Mouse (Mus musculus) neural tube, embryonic 12.5 days (tissue): ENCODE results near the gene Actrt2. TPM values are rescaled to one million over a fixed set of nuclear protein-coding genes. Genes with fewer than 3 reads are reported as not detected.
A peak's percentile ranks its signal among the peaks of the same experiment; 100 is the strongest.

ENCODE experiments used
- ATAC-seq: fragments of 200-750 bp; cut with Nextera tagmentation; 2 replicates; pipeline ENCODE4 v1.8.0; 2017; ENCODE audit warnings: low read depth, mild to moderate bottlenecking, moderate TSS enrichment, moderate library complexity; ENCODE audit not compliant: low FRiP score
- H3K27ac ChIP-seq: fragments of 300-500 bp; sonication (generic); 2 replicates; pipeline ENCODE4 v1.5.1; 2016
- H3K27me3 ChIP-seq: fragments of 300-500 bp; sonication (generic); replicated peaks from 2 replicates; pipeline ENCODE4 v1.6.1; 2016; ENCODE audit warnings: mild to moderate bottlenecking
- H3K36me3 ChIP-seq: fragments of 300-500 bp; sonication (generic); 2 replicates; pipeline ENCODE4 v1.6.1; 2016; ENCODE audit warnings: mild to moderate bottlenecking
- H3K4me1 ChIP-seq: fragments of 300-500 bp; sonication (generic); 2 replicates; pipeline ENCODE4 v1.6.1; 2016
- H3K4me2 ChIP-seq: fragments of 300-500 bp; sonication (generic); replicated peaks from 2 replicates; pipeline ENCODE4 v1.6.1; 2016; ENCODE audit warnings: mild to moderate bottlenecking
- H3K4me3 ChIP-seq: fragments of 300-500 bp; sonication (generic); 2 replicates; pipeline ENCODE4 v1.5.1; 2016
- H3K9ac ChIP-seq: fragments of 300-500 bp; sonication (generic); 2 replicates; pipeline ENCODE4 v1.6.1; 2016; ENCODE audit warnings: mild to moderate bottlenecking
- H3K9me3 ChIP-seq: fragments of 300-500 bp; sonication (generic); 2 replicates; pipeline ENCODE4 v1.6.1; 2016; ENCODE audit warnings: mild to moderate bottlenecking
- WGBS: fragments of 180-500 bp; shearing (Covaris S2); methylation state at CpG from one replicate; pipeline ENCODE4 v1.1.7; 2016; 5-methylcytosine and 5-hydroxymethylcytosine counted together
- polyA plus RNA-seq: library from polyadenylated mRNA; unstranded; fragments of >200 nt; fragmentation: Nextera tagmentation; extraction: Ambion mirVana; gene quantifications from 2 replicates; pipeline ENCODE4 v1.2.1, GENCODE M21; 2016

Actrt2 gene
- polyA plus RNA-seq, 1 experiment from 2014 or later: not detected

- Histone ChIP-seq H3K4me1 (peaks cover 18% of the 10 kb centered on the region; the same call in 1 of the 2 replicates), H3K4me2 (peak overlapping the region; percentile 43), H3K9ac (no peak overlapping the region), H3K27ac (no peak overlapping the region), H3K4me3 (no peak overlapping the region), H3K27me3 (peaks cover 31% of the 10 kb centered on the region), H3K36me3 (no peaks in the 10 kb centered on the region), H3K9me3 (no peaks in the 10 kb centered on the region)
- 62% methylated on average over 10 of the region's 10 CpGs for WGBS
- peak; percentile 61; the same call in 1 of the 2 replicates for ATAC-seq
These were observed 7.9 kb upstream of the Actrt2 start for GRCm38 (mm10) chr4:154675441-154676000.

GRCm38 (mm10) chr4:154674966-154675365 is 7.3 kb upstream of the Actrt2 start:
- ATAC-seq: no peak; the same call in 1 of the 2 replicates
- peaks cover 18% of the 10 kb centered on the region; the same call in 1 of the 2 replicates for H3K4me1 ChIP-seq
- 29% methylated on average over 15 of the region's 15 CpGs for WGBS
- H3K4me2 ChIP-seq: peak overlapping the region; percentile 43
- no peak overlapping the region for H3K9ac ChIP-seq
- H3K36me3 ChIP-seq: no peaks in the 10 kb centered on the region
- no peak overlapping the region for H3K4me3 ChIP-seq
- H3K27ac ChIP-seq: no peak overlapping the region
- no peaks in the 10 kb centered on the region for H3K9me3 ChIP-seq
- peaks cover 31% of the 10 kb centered on the region for H3K27me3 ChIP-seq

- no peak overlapping the region for H3K27ac ChIP-seq
- no peaks in the 10 kb centered on the region for H3K36me3 ChIP-seq
- WGBS: 5% methylated on average over 12 of the region's 12 CpGs
- no peak overlapping the region for H3K4me3 ChIP-seq
- no peaks in the 10 kb centered on the region for H3K9me3 ChIP-seq
- peaks cover 31% of the 10 kb centered on the region for H3K27me3 ChIP-seq
- no peak for ATAC-seq
- peak overlapping the region; percentile 43 for H3K4me2 ChIP-seq
- peaks cover 18% of the 10 kb centered on the region; the same call in 1 of the 2 replicates for H3K4me1 ChIP-seq
- no peak overlapping the region for H3K9ac ChIP-seq
These were observed 6.9 kb upstream of the Actrt2 start for GRCm38 (mm10) chr4:154674541-154674940.

GRCm38 (mm10) chr4:154673986-154674385 is 6.3 kb upstream of the Actrt2 start:
- Histone ChIP-seq H3K4me2 (no peak overlapping the region), H3K27me3 (peaks cover 31% of the 10 kb centered on the region), H3K27ac (no peak overlapping the region), H3K9me3 (no peaks in the 10 kb centered on the region), H3K9ac (no peak overlapping the region), H3K4me3 (no peak overlapping the region), H3K36me3 (no peaks in the 10 kb centered on the region), H3K4me1 (peaks cover 18% of the 10 kb centered on the region; the same call in 1 of the 2 replicates)
- no peak for ATAC-seq
- WGBS: 73% methylated on average over 4 of the region's 4 CpGs

- 65% methylated on average over 1 of the region's 1 CpGs for WGBS
- H3K9me3 ChIP-seq: no peaks in the 10 kb centered on the region
These were observed 4.4 kb upstream of the Actrt2 start for GRCm38 (mm10) chr4:154672027-154672426.

GRCm38 (mm10) chr4:154671232-154671912 is 3.7 kb upstream of the Actrt2 start:
- no peak overlapping the region for H3K4me3 ChIP-seq
- H3K9me3 ChIP-seq: no peaks in the 10 kb centered on the region
- no peak overlapping the region for H3K4me2 ChIP-seq
- WGBS: 59% methylated on average over 8 of the region's 8 CpGs
- peaks cover 22% of the 10 kb centered on the region for H3K27me3 ChIP-seq
- H3K4me1 ChIP-seq: peaks cover 18% of the 10 kb centered on the region; the same call in 1 of the 2 replicates
- H3K27ac ChIP-seq: no peak overlapping the region
- no peak for ATAC-seq
- no peak overlapping the region for H3K9ac ChIP-seq
- no peaks in the 10 kb centered on the region for H3K36me3 ChIP-seq

More at GRCm38 (mm10) chr4:154672027-154672426, 4.4 kb upstream of the Actrt2 start:
- Histone ChIP-seq H3K4me1 (peaks cover 18% of the 10 kb centered on the region; the same call in 1 of the 2 replicates), H3K36me3 (no peaks in the 10 kb centered on the region), H3K4me2 (no peak overlapping the region), H3K4me3 (no peak overlapping the region), H3K27ac (no peak overlapping the region), H3K9ac (no peak overlapping the region), H3K27me3 (peaks cover 22% of the 10 kb centered on the region)
- no peak for ATAC-seq

GRCm38 (mm10) chr4:154662681-154663215 is 4.9 kb downstream of the Actrt2 start:
- no peak for ATAC-seq
- Histone ChIP-seq H3K9me3 (no peaks in the 10 kb centered on the region), H3K4me3 (no peak overlapping the region), H3K36me3 (no peaks in the 10 kb centered on the region), H3K9ac (no peak overlapping the region), H3K27ac (no peak overlapping the region), H3K4me2 (no peak overlapping the region), H3K27me3 (peaks cover 12% of the 10 kb centered on the region), H3K4me1 (peaks cover 6% of the 10 kb centered on the region; the same call in 1 of the 2 replicates)
- WGBS: 68% methylated on average over 12 of the region's 12 CpGs

GRCm38 (mm10) chr4:154661256-154661655 is 6.4 kb downstream of the Actrt2 start:
- WGBS: 36% methylated on average over 6 of the region's 6 CpGs
- Histone ChIP-seq H3K4me1 (peaks cover 6% of the 10 kb centered on the region; the same call in 1 of the 2 replicates), H3K9me3 (no peaks in the 10 kb centered on the region)

GRCm38 (mm10) chr4:154660025-154660424 is 7.6 kb downstream of the Actrt2 start:
- Histone ChIP-seq H3K9me3 (no peaks in the 10 kb centered on the region), H3K27ac (no peak overlapping the region), H3K27me3 (0 out of 2 replicates have a peak, but pooled peaks cover 10% of the 10 kb centered on the region), H3K9ac (no peak overlapping the region), H3K4me3 (no peak overlapping the region), H3K36me3 (no peaks in the 10 kb centered on the region), H3K4me2 (no peak overlapping the region), H3K4me1 (peaks cover 6% of the 10 kb centered on the region; the same call in 1 of the 2 replicates)
- no peak for ATAC-seq

More at GRCm38 (mm10) chr4:154661256-154661655, 6.4 kb downstream of the Actrt2 start:
- no peak overlapping the region for H3K4me2 ChIP-seq
- H3K4me3 ChIP-seq: no peak overlapping the region
- no peak for ATAC-seq
- 0 out of 2 replicates have a peak, but pooled peaks cover 10% of the 10 kb centered on the region for H3K27me3 ChIP-seq
- H3K9ac ChIP-seq: no peak overlapping the region
- H3K36me3 ChIP-seq: no peaks in the 10 kb centered on the region
- H3K27ac ChIP-seq: no peak overlapping the region

GRCm38 (mm10) chr4:154655134-154655910 is 12.3 kb downstream of the Actrt2 start:
- no peak overlapping the region for H3K4me2 ChIP-seq
- no peak for ATAC-seq
- no peaks in the 10 kb centered on the region for H3K36me3 ChIP-seq
- 0 out of 2 replicates have a peak, but pooled peaks cover 18% of the 10 kb centered on the region for H3K27me3 ChIP-seq
- H3K4me1 ChIP-seq: peaks cover 6% of the 10 kb centered on the region
- no peak overlapping the region for H3K27ac ChIP-seq
- 82% methylated on average over 15 of the region's 15 CpGs for WGBS
- no peak overlapping the region for H3K4me3 ChIP-seq
- no peaks in the 10 kb centered on the region for H3K9me3 ChIP-seq
- H3K9ac ChIP-seq: no peak overlapping the region

- Histone ChIP-seq H3K27ac (no peak overlapping the region), H3K9ac (no peak overlapping the region)
- no peak; the same call in 1 of the 2 replicates for ATAC-seq
These were observed 15.2 kb downstream of the Actrt2 start for GRCm38 (mm10) chr4:154652494-154652893.

More at GRCm38 (mm10) chr4:154652494-154652893, 15.2 kb downstream of the Actrt2 start:
- WGBS: 18% methylated on average over 5 of the region's 5 CpGs
- Histone ChIP-seq H3K4me2 (no peak overlapping the region), H3K4me1 (peaks cover 6% of the 10 kb centered on the region), H3K27me3 (peaks cover 21% of the 10 kb centered on the region; the same call in 1 of the 2 replicates), H3K9me3 (no peaks in the 10 kb centered on the region), H3K4me3 (no peak overlapping the region), H3K36me3 (no peaks in the 10 kb centered on the region)
